Mouse (Mus musculus): ENCODE data around the gene Tuba1c. TPM values are rescaled to one million over a fixed set of nuclear protein-coding genes. Genes with fewer than 3 reads are reported as not detected.

Gene Tuba1c
- polyA plus RNA-seq, 1 experiment from 2014 or later, result 79.3 TPM

GRCm38 (mm10) chr15:99021255-99021654 is 8.4 kb upstream of the Tuba1c start:
- 95% methylated on average over 7 of the region's 7 CpGs for WGBS
- Histone ChIP-seq H3K4me3 (no peak overlapping the region), H3K27ac (replicated peaks) (no peak overlapping the region), H3K9me3 (no peaks in the 10 kb centered on the region; the same call in 1 of the 2 replicates), H3K27me3 (0 out of 2 replicates have a peak, but pooled peaks cover 5% of the 10 kb centered on the region), H3K9ac (replicated peaks) (no peak overlapping the region), H3K4me2 (replicated peaks) (no peak overlapping the region), H3K36me3 (no peaks in the 10 kb centered on the region), H3K4me1 (0 out of 2 replicates have a peak, but pooled peaks cover 7% of the 10 kb centered on the region)
- ATAC-seq (ENCODE audit: low FRiP score, low read depth), result no peak

- Histone ChIP-seq H3K36me3 (no peaks in the 10 kb centered on the region), H3K27me3 (peaks cover 12% of the 10 kb centered on the region), H3K9ac (replicated peaks) (no peak overlapping the region), H3K4me2 (replicated peaks) (no peak overlapping the region), H3K4me1 (peaks cover 9% of the 10 kb centered on the region; the same call in 1 of the 2 replicates), H3K27ac (replicated peaks) (no peak overlapping the region), H3K9me3 (no peaks in the 10 kb centered on the region; the same call in 1 of the 2 replicates), H3K4me3 (no peak overlapping the region)
- no peak for ATAC-seq (ENCODE audit: low FRiP score, low read depth)
- WGBS, result 21% methylated on average over 7 of the region's 8 CpGs
These were observed 4.9 kb upstream of the Tuba1c start for GRCm38 (mm10) chr15:99024668-99025314.

GRCm38 (mm10) chr15:99025414-99025813 is 4.3 kb upstream of the Tuba1c start:
- no peak overlapping the region for H3K27ac ChIP-seq (replicated peaks)
- H3K9me3 ChIP-seq, result no peaks in the 10 kb centered on the region; the same call in 1 of the 2 replicates
- no peaks in the 10 kb centered on the region for H3K36me3 ChIP-seq
- no peak overlapping the region for H3K9ac ChIP-seq (replicated peaks)
- no peak for ATAC-seq (ENCODE audit: low FRiP score, low read depth)
- H3K4me3 ChIP-seq, result no peak overlapping the region
- peaks cover 18% of the 10 kb centered on the region for H3K27me3 ChIP-seq
- peaks cover 15% of the 10 kb centered on the region; the same call in 1 of the 2 replicates for H3K4me1 ChIP-seq
- 79% methylated on average over 13 of the region's 13 CpGs for WGBS
- H3K4me2 ChIP-seq (replicated peaks), result no peak overlapping the region

GRCm38 (mm10) chr15:99026259-99026658 is 3.4 kb upstream of the Tuba1c start:
- H3K9ac ChIP-seq (replicated peaks), result no peak overlapping the region
- peaks cover 19% of the 10 kb centered on the region; the same call in 1 of the 2 replicates for H3K4me1 ChIP-seq
- H3K36me3 ChIP-seq, result no peaks in the 10 kb centered on the region
- H3K4me2 ChIP-seq (replicated peaks), result no peak overlapping the region
- WGBS, result 64% methylated on average over 4 of the region's 4 CpGs
- peaks cover 26% of the 10 kb centered on the region for H3K27me3 ChIP-seq
- no peaks in the 10 kb centered on the region; the same call in 1 of the 2 replicates for H3K9me3 ChIP-seq
- H3K4me3 ChIP-seq, result no peak overlapping the region
- no peak for ATAC-seq (ENCODE audit: low FRiP score, low read depth)
- no peak overlapping the region for H3K27ac ChIP-seq (replicated peaks)

- Histone ChIP-seq H3K36me3 (no peaks in the 10 kb centered on the region), H3K9me3 (no peaks in the 10 kb centered on the region), H3K4me1 (peaks cover 25% of the 10 kb centered on the region; the same call in 1 of the 2 replicates), H3K9ac (replicated peaks) (no peak overlapping the region), H3K27me3 (peaks cover 29% of the 10 kb centered on the region), H3K4me2 (replicated peaks) (no peak overlapping the region), H3K27ac (replicated peaks) (no peak overlapping the region), H3K4me3 (no peak overlapping the region)
- 71% methylated on average over 5 of the region's 5 CpGs for WGBS
- ATAC-seq (ENCODE audit: low FRiP score, low read depth), result no peak
These were observed 2.6 kb upstream of the Tuba1c start for GRCm38 (mm10) chr15:99027116-99027515.

- H3K9me3 ChIP-seq, result no peaks in the 10 kb centered on the region
- WGBS, result 8% methylated on average over 9 of the region's 10 CpGs
- H3K4me2 ChIP-seq (replicated peaks), result peak overlapping the region; percentile 78
- 0 out of 2 replicates have a peak overlapping the region, but pooled peaks have one; percentile 15 for H3K27ac ChIP-seq (replicated peaks)
- ATAC-seq (ENCODE audit: low FRiP score, low read depth), result no peak
- peak overlapping the region; percentile 47; the same call in 1 of the 2 replicates for H3K9ac ChIP-seq (replicated peaks)
- H3K4me3 ChIP-seq, result peak overlapping the region; percentile 51
- no peaks in the 10 kb centered on the region for H3K36me3 ChIP-seq
- peaks cover 36% of the 10 kb centered on the region for H3K4me1 ChIP-seq
- H3K27me3 ChIP-seq, result peaks cover 29% of the 10 kb centered on the region
These were observed 725 bp upstream of the Tuba1c start for GRCm38 (mm10) chr15:99028874-99029458.

GRCm38 (mm10) chr15:99030585-99031387 is 1.1 kb downstream of the Tuba1c start:
- peaks cover 36% of the 10 kb centered on the region for H3K4me1 ChIP-seq
- no peaks in the 10 kb centered on the region for H3K9me3 ChIP-seq
- peak overlapping the region; percentile 47 for H3K9ac ChIP-seq (replicated peaks)
- H3K36me3 ChIP-seq, result 0 out of 2 replicates have a peak, but pooled peaks cover 4% of the 10 kb centered on the region
- 15% methylated on average over 26 of the region's 26 CpGs for WGBS
- peak overlapping the region; percentile 78 for H3K4me2 ChIP-seq (replicated peaks)
- no peak for ATAC-seq (ENCODE audit: low FRiP score, low read depth)
- peak overlapping the region; percentile 51 for H3K4me3 ChIP-seq
- H3K27ac ChIP-seq (replicated peaks), result 0 out of 2 replicates have a peak overlapping the region, but pooled peaks have one; percentile 16
- H3K27me3 ChIP-seq, result peaks cover 29% of the 10 kb centered on the region

- H3K36me3 ChIP-seq, result peaks cover 10% of the 10 kb centered on the region; the same call in 1 of the 2 replicates
- peaks cover 36% of the 10 kb centered on the region for H3K4me1 ChIP-seq
- no peak for ATAC-seq (ENCODE audit: low FRiP score, low read depth)
- H3K4me2 ChIP-seq (replicated peaks), result peak overlapping the region; percentile 78
- 86% methylated on average over 4 of the region's 4 CpGs for WGBS
- no peak overlapping the region for H3K9ac ChIP-seq (replicated peaks)
- H3K27ac ChIP-seq (replicated peaks), result no peak overlapping the region
- peaks cover 29% of the 10 kb centered on the region for H3K27me3 ChIP-seq
- H3K9me3 ChIP-seq, result no peaks in the 10 kb centered on the region
- H3K4me3 ChIP-seq, result peak overlapping the region; percentile 51
These were observed 1.6 kb downstream of the Tuba1c start for GRCm38 (mm10) chr15:99031388-99031675.

- H3K36me3 ChIP-seq, result peaks cover 15% of the 10 kb centered on the region; the same call in 1 of the 2 replicates
- H3K27me3 ChIP-seq, result peaks cover 29% of the 10 kb centered on the region
- peaks cover 36% of the 10 kb centered on the region for H3K4me1 ChIP-seq
- peak overlapping the region; percentile 78 for H3K4me2 ChIP-seq (replicated peaks)
- H3K4me3 ChIP-seq, result peak overlapping the region; percentile 0; the same call in 1 of the 2 replicates
- WGBS, result 77% methylated on average over 9 of the region's 9 CpGs
- H3K9ac ChIP-seq (replicated peaks), result no peak overlapping the region
- no peak overlapping the region for H3K27ac ChIP-seq (replicated peaks)
- ATAC-seq (ENCODE audit: low FRiP score, low read depth), result no peak
- H3K9me3 ChIP-seq, result no peaks in the 10 kb centered on the region
These were observed 2.5 kb downstream of the Tuba1c start for GRCm38 (mm10) chr15:99032041-99032725.

GRCm38 (mm10) chr15:99032726-99033250 is 3.1 kb downstream of the Tuba1c start:
- Histone ChIP-seq H3K27ac (replicated peaks) (no peak overlapping the region), H3K4me1 (peaks cover 36% of the 10 kb centered on the region), H3K9me3 (no peaks in the 10 kb centered on the region), H3K27me3 (peaks cover 29% of the 10 kb centered on the region), H3K9ac (replicated peaks) (no peak overlapping the region), H3K4me2 (replicated peaks) (peak overlapping the region; percentile 78; the same call in 1 of the 2 replicates), H3K4me3 (no peak overlapping the region), H3K36me3 (peaks cover 15% of the 10 kb centered on the region; the same call in 1 of the 2 replicates)
- ATAC-seq (ENCODE audit: low FRiP score, low read depth), result no peak
- WGBS, result 86% methylated on average over 7 of the region's 7 CpGs

Data from midbrain, embryonic 12.5 days (tissue).